Mouse (Mus musculus) hindbrain, embryonic 10.5 days (tissue): ENCODE measurements around the gene Anp32a. TPM values are rescaled to one million over a fixed set of nuclear protein-coding genes. Genes with fewer than 3 reads are reported as not detected.

Source experiments
- DNase-seq: peaks from one replicate; pipeline ENCODE4 v3.0.0-alpha.2; 2017; ENCODE audit warnings: low spot score
- H3K27ac ChIP-seq: fragments of 300-500 bp; sonication (generic); 2 replicates; pipeline ENCODE4 v1.5.1; 2016; ENCODE audit warnings: mild to moderate bottlenecking, moderate library complexity
- H3K27me3 ChIP-seq: fragments of 300-500 bp; sonication (generic); 2 replicates; pipeline ENCODE4 v1.6.1; 2016; ENCODE audit warnings: mild to moderate bottlenecking; ENCODE audit not compliant: poor library complexity, insufficient read depth, severe bottlenecking
- H3K36me3 ChIP-seq: fragments of 300-500 bp; sonication (generic); 2 replicates; pipeline ENCODE4 v1.6.1; 2016; ENCODE audit warnings: mild to moderate bottlenecking, moderate library complexity
- H3K4me1 ChIP-seq: fragments of 300-500 bp; sonication (generic); replicated peaks from 2 replicates; pipeline ENCODE4 v1.6.1; 2016; ENCODE audit warnings: mild to moderate bottlenecking
- H3K4me3 ChIP-seq: fragments of 300-500 bp; sonication (generic); 2 replicates; pipeline ENCODE4 v1.5.1; 2016; ENCODE audit warnings: mild to moderate bottlenecking, moderate library complexity
- H3K9me3 ChIP-seq: fragments of 300-500 bp; sonication (generic); 2 replicates; pipeline ENCODE4 v1.6.1; 2016; ENCODE audit warnings: mild to moderate bottlenecking, moderate library complexity
- WGBS: fragments of 180-500 bp; shearing (Covaris S2); methylation state at CpG from one replicate; pipeline ENCODE4 v1.1.7; 2016; 5-methylcytosine and 5-hydroxymethylcytosine counted together
- polyA plus RNA-seq: library from polyadenylated mRNA; unstranded; fragments of >200 nt; fragmentation: Nextera tagmentation; extraction: Ambion mirVana; gene quantifications from 2 replicates; pipeline ENCODE4 v1.2.1, GENCODE M21; 2016

Anp32a gene
- polyA plus RNA-seq: 211 and 251 TPM in 2 replicates

- DNase-seq: peak; percentile 97
- WGBS: 0% methylated on average over 34 of the region's 34 CpGs
- H3K4me1 ChIP-seq: peaks cover 42% of the 10 kb centered on the region
- no peaks in the 10 kb centered on the region for H3K9me3 ChIP-seq
- H3K36me3 ChIP-seq: no peaks in the 10 kb centered on the region; the same call in 1 of the 2 replicates
- no peaks in the 10 kb centered on the region for H3K27me3 ChIP-seq
- H3K27ac ChIP-seq: peak within 1 kb of the TSS; percentile 99
- peak within 1 kb of the TSS; percentile 73 for H3K4me3 ChIP-seq
Observed at GRCm38 (mm10) chr9:62341123-62341486, at the start of gene Anp32a. Gene Anp32a, plus strand, starts transcription at chr9:62341293.

- Histone ChIP-seq H3K27ac (no peak overlapping the region), H3K9me3 (no peaks in the 10 kb centered on the region), H3K27me3 (no peaks in the 10 kb centered on the region), H3K4me1 (peaks cover 16% of the 10 kb centered on the region), H3K4me3 (no peak overlapping the region), H3K36me3 (no peaks in the 10 kb centered on the region)
- WGBS: 38% methylated on average over 7 of the region's 7 CpGs
- DNase-seq: peak; percentile 80
Observed at GRCm38 (mm10) chr9:62295006-62295698, 45.9 kb upstream of the Anp32a start.

GRCm38 (mm10) chr9:62296891-62297290 lies 44.2 kb upstream of the Anp32a start:
- no peaks in the 10 kb centered on the region for H3K27me3 ChIP-seq
- peaks cover 16% of the 10 kb centered on the region for H3K4me1 ChIP-seq
- 69% methylated on average over 1 of the region's 1 CpGs for WGBS
- H3K4me3 ChIP-seq: no peak overlapping the region
- H3K36me3 ChIP-seq: no peaks in the 10 kb centered on the region
- no peak overlapping the region for H3K27ac ChIP-seq
- no peaks in the 10 kb centered on the region for H3K9me3 ChIP-seq
- DNase-seq: no peak

DNA sequence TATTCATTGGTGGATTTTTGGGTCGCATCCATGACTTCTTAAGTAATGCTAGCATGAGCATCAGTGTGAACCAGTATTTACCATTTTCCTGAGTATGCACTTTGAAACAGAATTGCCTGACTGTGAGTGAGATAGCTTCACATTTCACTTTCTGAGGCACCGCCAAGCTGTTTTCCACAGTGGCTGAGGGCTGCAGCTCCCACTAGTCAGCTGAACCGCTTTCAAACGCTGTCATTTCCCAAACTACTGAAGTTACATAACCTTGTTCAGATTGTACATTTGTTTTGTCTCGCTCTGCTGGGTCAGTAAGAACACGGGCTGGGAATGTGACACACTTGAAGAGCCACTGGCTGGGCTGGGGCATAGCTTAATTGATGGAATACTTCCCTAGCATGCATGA lies 25.5 kb upstream of the Anp32a start:
- WGBS: 93% methylated on average over 6 of the region's 6 CpGs
- no peaks in the 10 kb centered on the region for H3K27me3 ChIP-seq
- no peak for DNase-seq

GRCm38 (mm10) chr9:62318729-62319128 lies 22.4 kb upstream of the Anp32a start:
- no peaks in the 10 kb centered on the region for H3K36me3 ChIP-seq
- no peak overlapping the region for H3K27ac ChIP-seq
- H3K4me3 ChIP-seq: no peak overlapping the region
- 82% methylated on average over 4 of the region's 4 CpGs for WGBS
- H3K4me1 ChIP-seq: no peaks in the 10 kb centered on the region
- no peaks in the 10 kb centered on the region for H3K27me3 ChIP-seq
- no peak for DNase-seq
- H3K9me3 ChIP-seq: peaks cover 4% of the 10 kb centered on the region; the same call in 1 of the 2 replicates

More for the DNA sequence above, 25.5 kb upstream of the Anp32a start:
- H3K9me3 ChIP-seq: no peaks in the 10 kb centered on the region
- no peaks in the 10 kb centered on the region for H3K36me3 ChIP-seq
- H3K4me3 ChIP-seq: no peak overlapping the region
- no peak overlapping the region for H3K27ac ChIP-seq
- no peaks in the 10 kb centered on the region for H3K4me1 ChIP-seq

GRCm38 (mm10) chr9:62323816-62324215 lies 17.3 kb upstream of the Anp32a start:
- 89% methylated on average over 1 of the region's 1 CpGs for WGBS
- Histone ChIP-seq H3K27ac (no peak overlapping the region), H3K9me3 (peaks cover 4% of the 10 kb centered on the region; the same call in 1 of the 2 replicates), H3K4me1 (no peaks in the 10 kb centered on the region), H3K36me3 (no peaks in the 10 kb centered on the region), H3K27me3 (no peaks in the 10 kb centered on the region), H3K4me3 (no peak overlapping the region)
- DNase-seq: no peak

GRCm38 (mm10) chr9:62325965-62326364 lies 15.1 kb upstream of the Anp32a start:
- no peak overlapping the region for H3K4me3 ChIP-seq
- peaks cover 2% of the 10 kb centered on the region; the same call in 1 of the 2 replicates for H3K9me3 ChIP-seq
- no peak for DNase-seq
- H3K27me3 ChIP-seq: no peaks in the 10 kb centered on the region
- 71% methylated on average over 3 of the region's 3 CpGs for WGBS
- no peaks in the 10 kb centered on the region for H3K4me1 ChIP-seq
- no peaks in the 10 kb centered on the region for H3K36me3 ChIP-seq
- H3K27ac ChIP-seq: no peak overlapping the region

DNA sequence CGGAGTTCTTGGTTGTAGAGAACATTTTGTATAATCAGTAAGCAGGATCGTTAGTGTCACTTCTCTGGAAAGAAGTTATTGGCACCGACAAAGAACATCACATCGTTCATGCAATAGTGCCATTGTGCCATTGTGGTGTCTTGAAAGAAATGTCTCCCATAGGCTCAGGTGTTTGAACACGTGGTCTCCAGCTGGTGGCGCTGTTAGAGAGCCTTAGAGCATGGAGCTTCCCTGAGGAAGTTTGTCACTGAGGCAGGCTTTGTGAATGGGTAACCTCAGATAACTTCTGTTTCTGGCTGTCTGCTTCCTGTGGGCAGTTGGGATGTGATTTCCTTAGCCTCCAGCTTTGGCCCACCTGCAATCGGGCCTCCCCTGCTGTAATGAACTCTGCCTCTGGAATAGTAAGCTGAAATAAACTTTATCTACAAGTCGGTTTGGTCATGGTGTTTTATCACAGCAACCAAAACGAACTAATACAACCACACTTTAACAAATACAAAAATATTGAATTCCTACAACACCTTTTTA lies 6.7 kb upstream of the Anp32a start:
- no peak overlapping the region for H3K27ac ChIP-seq
- peaks cover 3% of the 10 kb centered on the region; the same call in 1 of the 2 replicates for H3K9me3 ChIP-seq
- 92% methylated on average over 9 of the region's 9 CpGs for WGBS
- H3K4me3 ChIP-seq: no peak overlapping the region
- H3K27me3 ChIP-seq: no peaks in the 10 kb centered on the region
- no peak for DNase-seq
- no peaks in the 10 kb centered on the region; the same call in 1 of the 2 replicates for H3K36me3 ChIP-seq
- peaks cover 22% of the 10 kb centered on the region for H3K4me1 ChIP-seq

DNA sequence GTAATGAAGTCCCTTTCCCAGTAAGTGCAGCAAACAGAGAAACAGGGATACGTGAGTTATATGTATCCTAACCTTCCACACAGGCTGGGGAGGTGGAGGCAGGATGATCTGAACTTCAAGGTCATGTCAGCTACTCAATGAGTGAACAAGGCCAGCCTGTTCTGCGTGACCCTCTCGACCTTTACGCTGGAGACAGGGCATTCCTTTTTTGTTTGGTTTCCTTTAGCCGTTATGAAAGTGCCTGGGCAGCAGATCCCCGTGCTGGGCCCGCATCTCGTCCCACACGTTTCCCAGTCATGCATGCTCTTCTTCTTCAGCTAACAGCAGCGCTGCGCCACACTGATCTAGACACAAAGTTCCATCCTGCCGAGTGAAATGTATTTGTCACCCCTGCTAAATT lies 5.7 kb upstream of the Anp32a start:
- peaks cover 3% of the 10 kb centered on the region; the same call in 1 of the 2 replicates for H3K9me3 ChIP-seq
- peaks cover 31% of the 10 kb centered on the region for H3K4me1 ChIP-seq
- DNase-seq: no peak
- no peak overlapping the region for H3K27ac ChIP-seq
- no peaks in the 10 kb centered on the region; the same call in 1 of the 2 replicates for H3K36me3 ChIP-seq
- no peak overlapping the region for H3K4me3 ChIP-seq
- no peaks in the 10 kb centered on the region for H3K27me3 ChIP-seq
- 48% methylated on average over 12 of the region's 12 CpGs for WGBS

DNA sequence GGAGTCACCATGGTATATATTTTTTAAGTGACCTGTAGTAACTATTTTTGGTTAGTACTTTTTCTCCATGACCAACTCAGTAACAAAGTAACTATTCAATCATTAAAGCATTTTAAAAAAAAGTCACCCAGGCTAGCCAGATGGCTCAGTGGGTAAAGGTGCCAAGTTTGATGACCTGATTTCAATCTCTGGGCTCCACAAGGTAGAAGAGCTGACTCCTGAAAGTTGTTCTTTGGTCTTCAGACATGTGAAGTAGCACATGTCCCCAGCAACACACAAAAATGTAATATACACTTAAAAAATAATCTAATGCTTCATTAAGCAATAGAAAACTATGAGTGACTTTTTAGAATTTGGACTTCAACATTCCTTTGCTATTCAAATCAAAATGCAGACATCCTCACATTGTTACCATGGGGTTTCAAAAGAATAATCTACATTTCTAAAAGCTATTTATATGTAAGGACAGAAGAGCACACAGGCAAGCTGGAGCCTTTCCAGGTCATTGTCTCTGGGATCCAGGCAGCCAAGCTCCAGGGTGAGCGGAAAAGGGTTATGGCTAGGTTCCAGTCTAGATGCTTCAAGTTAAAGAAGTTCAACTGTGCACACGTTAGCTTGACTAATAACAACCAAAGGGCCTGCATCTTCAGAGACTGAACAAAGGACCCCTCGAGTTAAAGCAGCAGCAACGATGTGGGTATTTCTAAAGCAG lies 3.0 kb upstream of the Anp32a start:
- Histone ChIP-seq H3K27ac (no peak overlapping the region), H3K36me3 (no peaks in the 10 kb centered on the region; the same call in 1 of the 2 replicates), H3K4me3 (no peak overlapping the region), H3K4me1 (peaks cover 31% of the 10 kb centered on the region), H3K27me3 (no peaks in the 10 kb centered on the region), H3K9me3 (peaks cover 3% of the 10 kb centered on the region; the same call in 1 of the 2 replicates)
- WGBS: 75% methylated on average over 4 of the region's 4 CpGs
- no peak for DNase-seq

DNA sequence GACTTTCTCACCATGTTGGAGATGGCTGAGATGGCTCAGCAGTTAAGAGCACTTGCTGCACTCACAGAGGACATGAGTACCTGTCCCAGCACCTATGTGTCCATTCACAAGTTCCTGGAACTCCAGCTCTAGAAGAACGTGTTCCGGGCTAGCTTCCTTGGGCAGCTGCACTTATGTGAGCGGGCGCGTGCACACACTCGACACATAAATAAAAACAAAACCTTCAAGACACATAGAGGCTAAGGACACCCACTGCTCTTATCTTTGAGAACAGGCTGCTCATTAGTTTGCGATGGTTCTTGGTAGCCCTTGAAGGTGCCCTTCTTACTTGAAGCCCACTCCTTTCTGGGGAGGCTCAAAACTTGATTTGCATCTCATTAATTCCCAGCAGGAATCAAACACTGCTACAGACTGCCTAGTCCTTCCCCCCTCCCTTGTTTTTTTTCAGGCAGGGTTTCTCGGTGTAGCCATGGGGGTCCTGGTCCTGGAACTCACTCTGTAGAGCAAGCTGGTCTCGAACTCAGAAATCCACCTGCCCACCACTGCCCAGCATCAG lies 2.4 kb upstream of the Anp32a start:
- peaks cover 3% of the 10 kb centered on the region; the same call in 1 of the 2 replicates for H3K9me3 ChIP-seq
- H3K27me3 ChIP-seq: no peaks in the 10 kb centered on the region
- 73% methylated on average over 9 of the region's 9 CpGs for WGBS
- DNase-seq: no peak
- no peak overlapping the region for H3K4me3 ChIP-seq
- H3K4me1 ChIP-seq: peaks cover 31% of the 10 kb centered on the region
- no peaks in the 10 kb centered on the region; the same call in 1 of the 2 replicates for H3K36me3 ChIP-seq
- H3K27ac ChIP-seq: no peak overlapping the region

DNA sequence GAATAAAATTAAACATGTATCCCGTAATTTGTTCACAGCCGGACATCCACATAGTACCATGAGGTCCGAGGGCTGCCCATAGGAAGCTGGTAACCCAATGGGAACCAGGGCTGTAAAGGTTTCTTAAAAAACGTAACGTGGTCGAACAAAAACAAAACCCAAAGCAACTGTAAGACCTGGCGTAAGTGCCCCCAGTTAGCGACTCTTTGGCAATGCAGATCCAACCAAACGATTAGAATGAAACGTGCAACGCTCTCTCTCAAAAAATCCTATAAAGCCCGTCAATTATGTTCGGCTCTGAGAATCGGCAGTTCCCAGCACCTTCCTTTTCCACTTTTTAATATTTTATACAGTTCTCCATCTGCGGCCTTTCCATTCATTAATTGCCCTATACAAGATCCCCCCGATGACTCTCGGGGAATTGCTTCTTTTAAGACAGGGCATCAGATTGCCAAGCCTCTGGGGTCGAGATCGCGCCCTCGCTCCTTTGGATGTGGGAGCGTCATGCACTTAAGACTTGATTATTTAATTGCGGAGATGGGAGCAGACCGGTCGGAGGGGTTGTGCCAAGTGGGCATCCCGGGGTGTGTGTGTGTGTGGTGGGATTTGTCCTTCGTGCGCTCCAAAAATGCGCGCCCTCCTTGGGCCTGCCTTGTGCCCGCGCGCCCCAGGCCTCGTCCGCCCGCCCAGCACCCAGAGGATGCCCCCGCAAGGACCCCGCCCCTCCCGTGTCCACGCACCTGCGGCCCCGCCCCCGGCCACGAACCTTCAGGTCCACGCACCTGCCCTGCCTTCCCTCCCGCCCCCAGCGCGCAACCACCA lies 581 bp upstream of the Anp32a start:
- peaks cover 42% of the 10 kb centered on the region for H3K4me1 ChIP-seq
- peak overlapping the region; percentile 73 for H3K4me3 ChIP-seq
- H3K36me3 ChIP-seq: no peaks in the 10 kb centered on the region; the same call in 1 of the 2 replicates
- peak overlapping the region; percentile 99 for H3K27ac ChIP-seq
- no peak for DNase-seq
- WGBS: 2% methylated on average over 48 of the region's 48 CpGs
- H3K27me3 ChIP-seq: no peaks in the 10 kb centered on the region
- no peaks in the 10 kb centered on the region for H3K9me3 ChIP-seq
